Mouse (Mus musculus): ENCODE results near the gene Stx19. TPM values are rescaled to one million over a fixed set of nuclear protein-coding genes. Genes with fewer than 3 reads are reported as not detected.
A peak's percentile ranks its signal among the peaks of the same experiment; 100 is the strongest.

Gene Stx19
- not detected in 2 replicates for total RNA-seq (2015; ENCODE audit: low replicate concordance)
- total RNA-seq (2017; ENCODE audit: low replicate concordance): not detected in 2 replicates

- no peak for ATAC-seq (replicated peaks; ENCODE audit: low FRiP score, poor library complexity, severe bottlenecking)
Observed at GRCm38 (mm10) chr16:62814491-62814890, at the start of gene Stx19. Stx19 (plus strand) TSS chr16:62814676.

GRCm38 (mm10) chr16:62773462-62773861 is 41.0 kb upstream of the Stx19 start:
- no peak for ATAC-seq (replicated peaks; ENCODE audit: low FRiP score, poor library complexity, severe bottlenecking)

DNA sequence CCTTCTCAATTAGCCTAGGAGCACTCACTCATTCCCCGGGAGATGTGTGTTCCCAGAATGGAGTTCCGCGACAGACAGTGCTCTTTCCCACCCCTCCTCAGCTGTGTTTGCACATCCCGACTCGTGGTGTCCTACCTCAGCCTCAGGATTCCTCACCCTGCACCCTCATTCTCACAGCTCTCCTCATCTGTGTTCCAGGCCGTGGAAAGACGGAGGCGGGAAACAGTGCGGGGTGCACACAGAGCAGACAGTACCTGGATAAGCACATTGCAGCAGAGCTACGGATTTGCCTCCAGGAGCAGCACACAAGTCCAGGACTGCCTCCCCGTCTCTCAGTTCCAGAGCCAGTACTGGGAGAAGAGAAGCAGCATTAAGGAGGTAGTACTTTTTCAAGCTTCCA is 38.4 kb upstream of the Stx19 start:
- no peak for ATAC-seq (replicated peaks; ENCODE audit: low FRiP score, poor library complexity, severe bottlenecking)

GRCm38 (mm10) chr16:62778282-62778681 is 36.2 kb upstream of the Stx19 start:
- ATAC-seq (replicated peaks; ENCODE audit: low FRiP score, poor library complexity, severe bottlenecking): no peak

DNA sequence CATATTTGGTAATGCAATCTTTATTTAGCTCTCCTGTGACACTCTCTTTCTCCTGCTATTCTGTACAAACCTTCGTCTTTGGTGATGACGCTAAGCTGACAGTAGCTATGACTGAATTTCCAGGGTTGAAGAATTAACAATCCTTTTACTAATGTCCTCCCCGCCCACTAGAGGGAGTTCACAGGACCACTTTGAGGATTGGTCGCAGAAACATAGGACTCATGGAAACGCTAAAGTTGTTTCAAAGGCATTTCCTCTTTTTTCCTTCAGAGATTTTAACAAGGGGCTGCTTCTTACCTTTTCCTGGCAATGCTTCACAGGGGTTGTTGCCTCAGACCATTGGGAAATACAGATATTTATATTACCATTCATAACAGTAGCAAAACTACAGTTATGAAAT is 32.2 kb upstream of the Stx19 start:
- ATAC-seq (replicated peaks; ENCODE audit: low FRiP score, poor library complexity, severe bottlenecking): no peak

GRCm38 (mm10) chr16:62786621-62787331 is 27.7 kb upstream of the Stx19 start, which contains the start of gene Nsun3:
Nsun3 (minus strand) TSS chr16:62786818.
- peak; percentile 96 for ATAC-seq (replicated peaks; ENCODE audit: low FRiP score, poor library complexity, severe bottlenecking)

DNA sequence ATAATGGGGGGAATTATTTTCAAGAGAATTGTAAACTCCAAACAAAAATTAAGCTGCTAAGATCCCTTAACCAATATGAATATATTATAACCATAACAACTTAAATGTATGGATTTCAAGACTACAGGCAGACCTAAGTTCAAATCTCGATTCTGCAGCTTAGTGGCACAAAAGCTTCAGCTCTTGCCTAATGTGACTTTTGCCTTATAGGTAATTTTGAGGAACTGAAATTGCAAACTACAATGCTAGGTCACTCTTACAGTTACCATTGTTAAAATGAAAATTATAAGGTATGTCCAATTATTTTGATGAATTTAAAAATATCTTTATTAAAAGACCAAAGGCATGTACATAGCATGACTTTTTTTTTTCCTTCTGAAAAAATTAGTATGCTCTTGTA is 17.9 kb upstream of the Stx19 start:
- ATAC-seq (replicated peaks; ENCODE audit: low FRiP score, poor library complexity, severe bottlenecking): no peak

GRCm38 (mm10) chr16:62798808-62799207 is 15.7 kb upstream of the Stx19 start:
- ATAC-seq (replicated peaks; ENCODE audit: low FRiP score, poor library complexity, severe bottlenecking): no peak

- ATAC-seq (replicated peaks; ENCODE audit: low FRiP score, poor library complexity, severe bottlenecking): no peak
Observed at GRCm38 (mm10) chr16:62799426-62799825, 15.1 kb upstream of the Stx19 start.

- ATAC-seq (replicated peaks; ENCODE audit: low FRiP score, poor library complexity, severe bottlenecking): no peak
Observed at GRCm38 (mm10) chr16:62799839-62800238, 14.6 kb upstream of the Stx19 start.

DNA sequence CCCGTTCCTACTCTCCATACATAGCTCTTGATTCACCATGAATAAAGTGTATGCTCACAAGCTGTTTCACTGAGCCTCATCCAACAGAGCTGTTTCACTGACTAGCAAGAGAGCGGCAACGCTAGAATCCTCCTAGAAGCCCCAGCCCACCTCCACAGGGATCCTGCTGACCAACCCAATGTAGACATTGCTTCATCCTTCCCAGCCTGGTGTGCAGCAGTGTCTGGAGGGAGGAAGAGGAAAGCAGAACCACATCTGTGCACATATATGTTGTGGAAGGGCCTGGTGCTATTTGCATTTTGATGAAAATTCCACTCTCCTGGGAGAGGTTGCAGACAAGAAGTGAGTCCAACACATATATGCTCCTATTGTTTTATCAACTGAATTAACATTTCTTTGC is 9.9 kb upstream of the Stx19 start:
- ATAC-seq (replicated peaks; ENCODE audit: low FRiP score, poor library complexity, severe bottlenecking): no peak

GRCm38 (mm10) chr16:62807249-62807979 is 7.1 kb upstream of the Stx19 start:
- no peak for ATAC-seq (replicated peaks; ENCODE audit: low FRiP score, poor library complexity, severe bottlenecking)

- no peak for ATAC-seq (replicated peaks; ENCODE audit: low FRiP score, poor library complexity, severe bottlenecking)
Observed at GRCm38 (mm10) chr16:62810855-62811254, 3.6 kb upstream of the Stx19 start.

DNA sequence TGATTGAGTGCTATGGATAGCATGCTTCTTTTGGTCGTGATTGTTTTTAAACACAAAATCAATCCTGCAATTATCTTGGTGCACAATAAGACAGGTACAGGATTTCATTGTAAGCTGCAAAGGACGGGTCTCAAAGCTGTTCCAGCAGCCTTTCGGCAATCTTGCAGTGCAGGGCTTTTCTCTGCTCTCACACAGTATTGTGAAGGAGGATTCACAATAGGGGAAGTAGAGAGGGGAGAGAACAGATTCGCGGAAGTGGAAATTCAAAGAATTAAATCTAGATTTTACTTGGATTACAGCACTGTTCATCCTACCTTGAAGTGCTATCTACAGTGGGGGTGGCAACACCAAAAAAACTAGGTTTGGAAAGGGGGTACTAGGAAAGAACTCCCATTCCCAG is 686 bp upstream of the Stx19 start:
- ATAC-seq (replicated peaks; ENCODE audit: low FRiP score, poor library complexity, severe bottlenecking): no peak

GRCm38 (mm10) chr16:62822472-62822871 is 8.0 kb downstream of the Stx19 start:
- no peak for ATAC-seq (replicated peaks; ENCODE audit: low FRiP score, poor library complexity, severe bottlenecking)

DNA sequence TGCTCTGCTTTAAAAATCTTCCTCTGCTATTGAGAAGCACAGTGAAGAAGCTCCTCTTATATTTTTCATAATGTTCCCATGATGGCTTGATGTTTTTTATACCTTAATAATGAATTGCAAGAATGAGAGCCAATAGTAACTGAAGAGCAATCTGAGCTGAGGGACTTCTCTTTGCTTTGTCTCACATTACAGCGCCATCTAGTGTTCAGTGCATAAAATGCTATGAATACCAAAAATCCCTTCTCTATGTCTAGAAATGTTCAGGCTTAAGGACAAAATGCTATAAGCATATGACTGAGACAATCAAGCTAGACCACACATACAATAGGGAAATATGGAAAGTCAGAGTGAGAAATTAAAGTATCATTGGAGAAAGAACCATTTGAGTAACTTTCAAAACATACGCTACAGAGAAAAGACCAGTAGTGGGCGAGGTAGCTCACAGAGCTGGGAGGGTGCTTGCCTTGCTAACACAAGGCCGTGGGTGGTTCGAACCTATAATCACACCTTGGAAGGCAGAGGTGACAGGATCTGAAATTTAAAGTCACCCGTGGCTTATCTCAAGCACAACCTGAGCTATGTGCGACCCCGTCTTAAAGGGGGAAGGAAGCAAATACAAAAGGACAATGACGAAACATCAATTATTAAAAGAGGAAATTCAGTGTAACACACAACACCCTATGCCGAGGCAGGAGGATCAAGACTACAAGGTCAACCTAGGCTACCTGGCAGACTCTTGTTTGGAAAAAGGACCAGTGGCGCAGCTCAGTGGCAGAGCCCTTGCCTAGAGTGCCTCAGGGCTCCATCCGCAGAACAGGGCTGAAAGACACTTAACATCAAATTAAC is 11.9 kb downstream of the Stx19 start:
- 0 out of 2 replicates have a peak, but pooled peaks have one; percentile 59 for ATAC-seq (replicated peaks; ENCODE audit: low FRiP score, poor library complexity, severe bottlenecking)

DNA sequence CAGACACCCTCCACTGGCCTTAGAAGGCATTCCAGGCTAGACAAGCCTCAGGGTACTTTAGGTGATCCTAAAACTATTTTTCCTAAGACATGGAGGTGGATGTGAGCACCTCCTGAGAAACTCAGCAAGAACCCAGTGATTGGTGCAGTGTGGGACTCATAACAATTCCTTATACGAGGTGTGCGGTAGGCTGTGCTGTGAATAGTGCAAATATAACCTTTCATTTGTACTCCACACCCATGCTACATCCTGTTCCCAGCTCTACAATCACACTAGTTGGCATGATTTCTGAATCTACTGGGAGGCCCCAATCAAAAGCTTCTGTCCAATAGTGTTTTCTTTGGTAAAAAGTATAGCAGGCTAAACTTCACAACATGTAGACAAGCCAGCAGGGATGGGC is 17.6 kb downstream of the Stx19 start:
- no peak for ATAC-seq (replicated peaks; ENCODE audit: low FRiP score, poor library complexity, severe bottlenecking)

DNA sequence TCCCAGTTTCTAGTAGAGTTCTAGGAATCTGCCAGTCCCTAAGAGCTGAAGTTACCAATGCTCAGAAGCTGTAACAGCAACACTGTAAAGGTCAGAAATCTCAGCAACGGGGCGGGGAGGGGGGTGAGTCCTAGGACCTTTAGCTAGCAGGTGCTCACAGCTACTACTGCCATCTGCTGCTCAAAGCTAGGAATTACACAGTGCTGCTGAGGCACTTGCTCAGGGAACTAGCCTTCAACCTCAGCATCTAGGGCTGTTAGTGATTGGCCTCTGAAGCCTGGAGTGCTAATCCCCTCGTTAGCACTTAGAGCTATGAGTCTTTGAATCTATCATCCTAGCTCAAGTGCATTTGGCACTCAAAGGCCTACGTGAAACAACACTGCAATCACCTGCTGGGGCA is 18.0 kb downstream of the Stx19 start:
- ATAC-seq (replicated peaks; ENCODE audit: low FRiP score, poor library complexity, severe bottlenecking): peak; percentile 77

GRCm38 (mm10) chr16:62834016-62834735 is 19.7 kb downstream of the Stx19 start:
- peak; percentile 63 for ATAC-seq (replicated peaks; ENCODE audit: low FRiP score, poor library complexity, severe bottlenecking)

DNA sequence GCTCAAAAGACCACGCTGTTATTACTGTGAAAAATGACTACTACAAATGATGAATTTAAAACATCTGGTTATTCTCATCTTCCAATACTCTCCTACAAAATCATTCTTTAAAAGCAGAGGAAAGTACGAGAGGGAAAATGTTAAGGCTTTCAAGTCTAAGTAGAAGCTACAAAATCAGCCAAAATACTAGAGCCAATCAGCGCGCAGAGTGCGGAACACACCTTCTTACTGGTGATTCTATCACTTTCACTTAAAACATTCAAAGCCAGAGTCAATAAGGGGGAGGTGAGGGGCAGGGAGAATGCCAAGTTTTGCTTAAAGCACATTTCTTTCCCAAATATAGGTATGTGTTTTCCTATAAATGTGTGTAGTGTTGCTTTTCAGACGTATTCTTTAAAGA is 30.9 kb downstream of the Stx19 start:
- ATAC-seq (replicated peaks; ENCODE audit: low FRiP score, poor library complexity, severe bottlenecking): no peak
